Comparison of ENCODE assay signal across 33 mouse cellular contexts in the genomic region with DNA sequence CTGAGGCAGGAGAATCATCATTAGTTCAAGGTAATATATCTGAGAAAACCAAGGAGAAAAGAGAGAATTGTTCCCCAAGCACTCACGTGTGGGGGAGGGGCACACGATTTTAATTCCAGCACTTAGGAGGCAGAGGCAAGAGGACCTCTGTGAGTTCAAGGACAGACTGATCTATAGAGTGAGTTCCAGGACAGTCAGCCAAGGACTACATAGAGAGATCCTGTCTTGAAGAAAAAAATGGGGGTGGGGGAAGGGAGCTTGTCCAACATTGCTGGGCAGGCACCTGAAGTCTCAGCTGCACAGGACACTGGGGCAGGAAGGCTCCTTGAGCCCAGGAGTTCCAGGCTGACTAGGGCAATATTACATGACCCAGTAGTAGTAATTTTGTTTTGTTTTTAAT. TPM values are rescaled to one million over a fixed set of nuclear protein-coding genes. Genes with fewer than 3 reads are reported as not detected.
"Had no signal": no experiment of that assay in that cellular context is flagged by ENCODE, and none has a peak within 500 bp of the region (broad histone marks: within the 10 kb centered on the region; RNA-seq: fewer than 3 reads in every experiment).

No protein-coding gene starts in this region.

- H3K9ac ChIP-seq: heart, embryonic 13.5 days; heart, embryonic 15.5 days; hindbrain, embryonic 13.5 days; hindbrain, embryonic 15.5 days; kidney, embryonic 15.5 days; limb, embryonic 13.5 days; limb, embryonic 15.5 days; liver, embryonic 13.5 days had no signal

- DNase-seq: gastrocnemius, adult 2 months; gastrocnemius, postnatal 10 days; gastrocnemius, postnatal 36 days; heart, adult 11 months; heart, adult 2 months; heart, postnatal 14 days; heart, postnatal 36 days; kidney, adult 11 months; kidney, adult 2 months; kidney, adult 9 months; kidney, postnatal 14 days; kidney, postnatal 36 days; layer of hippocampus, adult 9-11 months; layer of hippocampus, postnatal 36 days; left cerebral cortex, postnatal 4 days; liver, embryonic 13.5 days had no signal

- H3K9me3 ChIP-seq: heart, embryonic 13.5 days; heart, embryonic 15.5 days; hindbrain, embryonic 13.5 days; hindbrain, embryonic 15.5 days; kidney, embryonic 15.5 days; limb, embryonic 13.5 days; limb, embryonic 15.5 days; liver, embryonic 13.5 days had no signal

- H3K36me3 ChIP-seq: heart, embryonic 13.5 days; heart, embryonic 15.5 days; hindbrain, embryonic 13.5 days; hindbrain, embryonic 15.5 days; kidney, embryonic 15.5 days; limb, embryonic 13.5 days; limb, embryonic 15.5 days; liver, embryonic 13.5 days had no signal

- H3K4me3 ChIP-seq: gastrocnemius, adult 2 months; heart, adult 2 months; heart, embryonic 13.5 days; heart, embryonic 15.5 days; hindbrain, embryonic 13.5 days; hindbrain, embryonic 15.5 days; kidney, embryonic 15.5 days; limb, embryonic 13.5 days; limb, embryonic 15.5 days; liver, embryonic 13.5 days had no signal

- H3K4me1 ChIP-seq: heart, embryonic 13.5 days; heart, embryonic 15.5 days; hindbrain, embryonic 15.5 days; limb, embryonic 15.5 days; liver, embryonic 13.5 days had no signal

- H3K27ac ChIP-seq: gastrocnemius, adult 2 months; heart, adult 2 months; heart, embryonic 13.5 days; heart, embryonic 15.5 days; hindbrain, embryonic 13.5 days; hindbrain, embryonic 15.5 days; hindbrain, postnatal 0 days; kidney, embryonic 15.5 days; kidney, postnatal 0 days; limb, embryonic 13.5 days; limb, embryonic 15.5 days; liver, embryonic 13.5 days had no signal

RNA-seq across cellular contexts. Expression of a gene that starts 36.1 kb away (rescaled TPM):
- total RNA-seq: gastrocnemius, adult 2 months; gastrocnemius, postnatal 10 days; gastrocnemius, postnatal 36 days; heart, adult 2 months; heart, postnatal 14 days; heart, postnatal 36 days; hematopoietic stem cell, adult 5-6 weeks; liver, adult 2 months had no signal
- polyA plus RNA-seq: gonadal fat pad, adult 2 months; heart, adult 2 months; heart, embryonic 11.5 days; heart, embryonic 13.5 days; heart, embryonic 15.5 days; heart, postnatal 0 days; intestine, embryonic 14.5 days; intestine, embryonic 16.5 days; kidney, adult 2 months; kidney, postnatal 0 days; large intestine, adult 2 months; liver, adult 2 months; liver, embryonic 13.5 days had no signal

RNA-seq across cellular contexts. Expression of a gene that starts 50.7 kb away (rescaled TPM):
- total RNA-seq: gastrocnemius, adult 2 months; gastrocnemius, postnatal 10 days; gastrocnemius, postnatal 36 days; heart, adult 2 months; heart, postnatal 14 days; heart, postnatal 36 days; hematopoietic stem cell, adult 5-6 weeks; liver, adult 2 months had no signal
- polyA plus RNA-seq: gonadal fat pad, adult 2 months; heart, adult 2 months; heart, embryonic 13.5 days; heart, postnatal 0 days; intestine, embryonic 14.5 days; intestine, embryonic 16.5 days; kidney, adult 2 months; large intestine, adult 2 months; liver, adult 2 months had no signal
